Mouse (Mus musculus) granulocyte monocyte progenitor cell, adult 5-6 weeks (primary cell): ENCODE data around the gene Arf3. TPM values are rescaled to one million over a fixed set of nuclear protein-coding genes. Genes with fewer than 3 reads are reported as not detected.
A peak's percentile ranks its signal among the peaks of the same experiment; 100 is the strongest.

ENCODE experiments used
- ATAC-seq: replicated peaks from 2 replicates; pipeline ENCODE4 v1.8.0; 2016; ENCODE audit warnings: mild to moderate bottlenecking, moderate TSS enrichment, inconsistent platforms; ENCODE audit not compliant: poor library complexity, severe bottlenecking
- total RNA-seq, 2 experiments: library from RNA; stranded (forward) in 1 of 2; stranded (reverse) in 1 of 2; fragments of 200-712, 200-1000 nt in 1 of 2; fragments of >200 nt in 1 of 2; fragmentation: Nextera tagmentation in 1 of 2; gene quantifications; 2 replicates each; pipeline ENCODE4 v1.2.3; 2014 to 2017

Arf3 gene
- total RNA-seq, 2 experiments from 2014 or later: 32.7 to 39.0 TPM

DNA sequence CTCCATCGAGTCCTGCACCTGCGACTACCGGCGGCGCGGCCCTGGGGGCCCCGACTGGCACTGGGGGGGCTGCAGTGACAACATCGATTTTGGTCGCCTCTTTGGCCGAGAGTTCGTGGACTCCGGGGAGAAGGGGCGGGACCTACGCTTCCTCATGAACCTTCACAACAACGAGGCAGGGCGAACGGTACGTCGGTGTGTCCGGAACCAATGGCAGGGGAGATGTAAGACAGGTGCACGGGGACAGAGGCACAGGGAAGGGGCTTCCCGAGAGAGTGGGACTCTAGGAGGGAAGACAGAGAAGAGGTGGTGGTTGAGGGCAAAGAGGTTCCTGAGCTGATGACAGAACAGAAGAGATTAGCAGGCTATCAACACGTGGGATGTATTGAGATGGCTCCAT, 28.8 kb upstream of the Arf3 start:
- ATAC-seq: no peak

DNA sequence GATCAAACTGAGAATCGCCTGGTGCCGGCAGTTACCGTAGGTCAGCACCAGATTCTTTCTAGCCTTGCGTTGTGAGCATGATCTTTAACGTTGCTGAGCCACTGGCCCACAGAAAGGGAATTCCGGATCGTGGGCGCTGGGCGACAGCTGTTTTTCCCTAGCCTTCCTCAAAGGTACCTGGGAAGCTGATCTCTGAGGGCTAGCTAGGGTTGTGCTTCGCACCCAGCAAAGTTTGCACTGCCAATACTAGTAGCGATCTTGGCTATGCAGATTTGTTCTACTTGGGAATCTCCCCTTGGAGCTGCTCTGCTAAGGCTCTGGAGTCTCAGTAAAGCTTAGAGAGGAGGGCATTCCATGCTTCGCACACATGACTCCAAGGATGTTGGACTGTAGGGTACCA, 28.2 kb upstream of the Arf3 start:
- no peak for ATAC-seq

DNA sequence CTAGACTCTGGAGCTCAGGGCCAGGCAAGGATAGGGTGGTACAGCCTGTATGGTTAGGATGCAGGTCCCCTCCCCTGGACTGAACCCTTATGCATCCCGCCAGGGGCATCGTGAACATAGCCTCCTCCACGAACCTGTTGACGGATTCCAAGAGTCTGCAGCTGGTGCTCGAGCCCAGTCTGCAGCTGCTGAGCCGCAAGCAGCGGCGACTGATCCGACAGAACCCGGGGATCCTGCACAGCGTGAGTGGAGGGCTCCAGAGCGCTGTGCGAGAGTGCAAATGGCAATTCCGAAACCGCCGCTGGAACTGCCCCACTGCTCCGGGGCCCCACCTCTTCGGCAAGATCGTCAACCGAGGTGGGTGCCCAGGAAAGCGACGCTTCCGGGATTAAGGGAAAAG, 27.7 kb upstream of the Arf3 start:
- ATAC-seq: no peak

DNA sequence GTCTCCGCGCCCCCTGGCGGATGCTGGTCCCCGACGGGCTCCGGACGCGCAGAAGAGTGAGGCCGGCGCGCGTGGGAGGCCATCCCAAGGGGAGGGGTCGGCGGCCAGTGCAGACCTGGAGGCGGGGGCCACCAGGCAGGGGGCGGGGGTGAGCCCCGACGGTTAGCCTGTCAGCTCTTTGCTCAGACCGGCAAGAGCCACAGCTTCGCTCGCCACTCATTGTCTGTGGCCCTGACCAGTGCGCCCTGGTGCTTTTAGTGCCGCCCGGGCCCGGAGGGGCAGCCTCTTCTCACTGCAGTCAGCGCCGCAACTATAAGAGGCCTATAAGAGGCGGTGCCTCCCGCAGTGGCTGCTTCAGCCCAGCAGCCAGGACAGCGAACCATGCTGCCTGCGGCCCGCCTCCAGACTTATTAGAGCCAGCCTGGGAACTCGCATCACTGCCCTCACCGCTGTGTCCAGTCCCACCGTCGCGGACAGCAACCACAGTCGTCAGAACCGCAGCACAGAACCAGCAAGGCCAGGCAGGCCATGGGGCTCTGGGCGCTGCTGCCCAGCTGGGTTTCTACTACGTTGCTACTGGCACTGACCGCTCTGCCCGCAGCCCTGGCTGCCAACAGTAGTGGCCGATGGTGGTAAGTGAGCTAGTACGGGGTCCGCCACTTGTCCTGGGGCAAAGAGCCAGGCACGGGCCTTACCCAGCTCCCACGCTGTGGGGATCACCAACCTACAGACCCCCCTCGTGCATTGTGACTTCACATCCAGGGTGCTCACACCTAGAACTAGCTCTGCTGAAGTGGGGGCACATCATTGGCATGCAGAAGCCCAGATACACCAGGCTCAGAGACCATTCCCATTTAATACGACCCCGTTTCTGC, 26.9 kb upstream of the Arf3 start, which contains the start of gene Wnt1:
Wnt1 (plus strand) TSS at position 197 of the 875 bp plus-strand sequence.
- ATAC-seq: 0 out of 2 replicates have a peak, but pooled peaks have one; percentile 2

DNA sequence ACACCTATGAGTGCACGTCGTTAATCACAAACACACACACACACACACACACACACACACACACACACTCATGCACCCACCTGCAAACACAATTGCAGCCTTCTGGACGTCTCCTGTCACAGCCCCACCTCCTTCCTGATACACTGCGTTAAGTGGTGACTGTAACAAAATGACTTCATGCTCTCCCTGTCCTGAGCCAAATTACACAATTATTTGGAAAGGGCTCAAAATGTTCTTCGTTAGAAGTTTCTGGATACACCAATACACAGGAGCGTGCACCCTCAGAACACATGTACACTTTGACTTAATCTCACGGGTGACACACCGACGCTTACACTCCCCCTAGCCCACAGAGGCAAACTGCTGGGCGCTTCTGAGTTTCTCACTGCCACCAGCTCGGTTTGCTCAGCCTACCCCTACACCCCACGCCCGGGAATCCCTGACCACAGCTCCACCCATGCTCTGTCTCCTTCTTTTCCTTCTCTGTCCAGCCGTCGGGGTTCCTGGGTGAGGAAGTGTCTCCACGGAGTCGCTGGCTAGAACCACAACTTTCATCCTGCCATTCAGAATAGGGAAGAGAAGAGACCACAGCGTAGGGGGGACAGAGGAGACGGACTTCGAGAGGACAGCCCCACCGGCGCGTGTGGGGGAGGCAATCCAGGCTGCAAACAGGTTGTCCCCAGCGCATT, 26.1 kb upstream of the Arf3 start:
- ATAC-seq: peak; percentile 59

DNA sequence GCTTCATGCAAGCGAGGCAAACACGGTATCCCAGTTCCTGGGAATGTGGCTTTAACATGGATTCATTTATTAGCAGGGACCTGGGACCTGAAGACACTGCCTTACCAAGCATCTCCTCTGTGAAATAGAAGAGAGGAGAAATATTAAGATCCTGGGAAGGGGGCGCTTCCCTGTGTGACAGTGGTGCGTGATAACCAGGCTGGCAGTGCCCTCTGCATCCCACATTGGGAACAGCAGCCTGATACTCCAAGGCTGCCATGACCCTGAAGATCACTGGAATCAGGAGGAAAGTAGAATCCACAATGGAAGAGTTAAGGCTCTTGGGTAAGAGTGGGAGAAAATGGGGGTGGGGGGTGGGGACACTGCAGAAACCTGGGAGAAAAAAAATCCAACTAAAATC, 24.9 kb upstream of the Arf3 start:
- no peak for ATAC-seq

GRCm38 (mm10) chr15:98785744-98786143, 22.7 kb upstream of the Arf3 start:
- no peak; the same call in 1 of the 2 replicates for ATAC-seq

GRCm38 (mm10) chr15:98781166-98781565, 18.2 kb upstream of the Arf3 start:
- ATAC-seq: no peak

DNA sequence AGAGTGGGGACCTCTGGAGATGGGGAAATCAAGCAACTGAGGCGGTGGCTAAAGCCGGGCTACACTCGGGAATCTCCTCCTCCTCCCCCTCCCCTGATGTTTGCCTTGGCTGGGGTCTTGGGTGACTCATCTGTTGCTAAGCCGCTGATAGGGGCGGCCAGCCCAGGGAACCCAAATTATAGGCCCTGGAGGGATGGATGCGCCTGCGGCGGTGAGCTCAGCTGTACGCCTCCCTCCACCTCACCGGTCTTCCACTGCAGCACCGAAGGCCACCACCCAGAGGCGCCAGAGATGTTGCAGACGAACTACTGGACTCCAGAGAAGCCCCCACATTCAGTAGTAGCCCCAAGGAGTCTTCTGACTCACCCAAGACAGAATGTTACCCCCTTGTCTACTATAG, 17.6 kb upstream of the Arf3 start:
- 0 out of 2 replicates have a peak, but pooled peaks have one; percentile 19 for ATAC-seq

DNA sequence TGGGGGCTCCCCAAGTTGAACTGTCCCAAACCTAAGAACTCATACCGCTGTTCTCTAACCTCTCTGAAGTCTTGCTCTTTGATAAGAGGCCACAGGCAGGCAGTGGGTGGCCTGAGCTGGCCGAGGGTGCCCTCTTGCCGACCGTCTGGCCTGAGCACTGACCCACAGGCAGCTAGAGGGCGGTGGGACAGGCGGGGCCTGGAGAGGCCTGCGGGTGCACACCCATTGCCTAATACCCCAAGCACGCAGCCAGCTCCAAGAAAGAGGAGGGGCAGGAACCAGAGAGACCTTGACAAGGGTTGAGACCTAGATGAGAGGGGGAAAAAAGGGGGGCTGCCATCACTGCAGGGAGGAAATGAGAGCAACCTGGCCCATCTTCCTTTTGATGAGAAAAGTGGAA, 17.1 kb upstream of the Arf3 start:
- ATAC-seq: peak; percentile 48; the same call in 1 of the 2 replicates

GRCm38 (mm10) chr15:98778806-98779205, 15.8 kb upstream of the Arf3 start:
- peak; percentile 23 for ATAC-seq

- ATAC-seq: no peak
Observed at GRCm38 (mm10) chr15:98778191-98778770, 15.3 kb upstream of the Arf3 start.

GRCm38 (mm10) chr15:98777762-98778161, 14.7 kb upstream of the Arf3 start, which contains the start of gene Wnt10b:
TSS of gene Wnt10b (minus strand) at chr15:98778150.
- 0 out of 2 replicates have a peak, but pooled peaks have one; percentile 8 for ATAC-seq

GRCm38 (mm10) chr15:98777005-98777616, 14.1 kb upstream of the Arf3 start:
- no peak for ATAC-seq

DNA sequence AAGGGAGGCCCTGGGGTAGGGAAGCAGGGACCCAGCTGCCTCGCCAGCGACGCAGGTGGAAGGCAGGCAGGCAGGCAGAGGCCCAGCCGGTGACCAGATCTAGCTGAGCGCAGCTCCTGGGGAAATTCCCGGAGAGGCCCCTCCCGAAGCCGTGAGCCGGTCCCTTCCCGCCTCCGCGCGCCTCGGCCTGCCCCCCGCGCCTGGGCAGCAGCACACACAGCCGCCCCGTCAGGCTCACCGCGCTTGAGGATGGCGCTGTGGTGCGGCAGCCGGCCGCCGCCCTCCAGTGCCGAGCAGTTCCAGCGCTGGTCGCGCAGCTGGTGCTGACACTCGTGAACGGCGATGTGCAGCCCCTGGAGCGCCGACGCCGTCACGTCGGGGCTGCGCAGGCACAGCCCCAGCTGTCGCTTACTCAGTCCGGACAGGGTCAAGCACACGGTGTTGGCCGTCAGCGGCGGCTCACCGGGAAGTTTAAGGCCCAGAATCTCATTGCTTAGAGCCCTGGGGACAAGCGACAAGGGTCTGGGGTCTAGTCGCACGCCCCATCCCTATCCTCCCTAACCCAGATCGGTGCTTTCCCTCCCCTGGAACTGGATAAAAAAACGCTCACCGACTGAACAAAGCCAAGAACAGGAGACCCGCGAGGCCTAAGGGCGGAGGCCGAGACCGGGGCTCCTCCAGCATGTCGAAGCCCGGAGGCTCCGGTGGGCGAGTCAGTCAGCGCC, 13.4 kb upstream of the Arf3 start:
- peak; percentile 47 for ATAC-seq

DNA sequence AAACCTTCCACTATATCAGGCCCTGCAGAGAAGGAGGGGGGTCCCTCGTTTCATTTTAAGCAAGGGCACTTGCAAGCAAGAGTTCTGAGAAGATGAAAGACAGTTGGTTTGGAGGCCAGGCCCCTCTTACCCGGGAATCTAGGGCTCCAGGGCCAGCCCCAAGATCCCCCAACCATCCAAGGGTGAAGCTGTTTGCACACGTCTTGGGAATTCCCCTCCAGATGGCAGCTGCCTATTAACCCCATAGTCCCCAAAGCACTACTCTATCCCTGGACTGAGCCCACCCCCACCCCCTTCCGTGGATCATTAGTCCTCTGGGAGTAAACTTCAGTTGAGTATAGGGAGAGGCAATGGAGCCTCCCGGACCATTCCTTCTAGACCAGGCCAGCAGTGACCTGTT, 12.5 kb upstream of the Arf3 start:
- no peak for ATAC-seq

DNA sequence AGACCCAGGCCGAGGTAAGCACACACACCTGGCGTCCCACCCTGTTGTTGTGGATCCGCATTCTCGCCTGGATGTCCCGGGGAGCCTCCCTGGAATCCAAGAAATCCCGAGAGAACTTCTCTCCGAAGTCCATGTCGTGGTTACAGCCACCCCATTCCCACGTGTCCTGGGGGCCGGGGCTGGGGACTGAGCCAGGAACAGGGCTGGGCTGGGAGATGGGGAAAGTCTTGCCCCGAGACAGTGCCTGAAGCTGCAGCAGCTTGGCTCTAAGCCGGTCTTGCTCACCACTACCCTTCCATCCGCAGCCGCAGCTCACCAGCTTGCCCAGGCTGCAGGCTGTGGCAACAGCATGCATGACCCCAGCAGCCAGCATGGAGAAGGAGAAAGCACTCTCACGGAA, 11.1 kb upstream of the Arf3 start:
- ATAC-seq: no peak

- ATAC-seq: peak; percentile 77
Observed at GRCm38 (mm10) chr15:98772511-98773211, 9.6 kb upstream of the Arf3 start.

GRCm38 (mm10) chr15:98771813-98772425, 8.9 kb upstream of the Arf3 start:
- ATAC-seq: no peak
